Mouse (Mus musculus): ENCODE data around the gene Fmc1. TPM values are rescaled to one million over a fixed set of nuclear protein-coding genes. Genes with fewer than 3 reads are reported as not detected.

Fmc1 gene
- 85.6 and 120 TPM in 2 replicates for polyA plus RNA-seq (2012; ENCODE audit: low replicate concordance)

DNA sequence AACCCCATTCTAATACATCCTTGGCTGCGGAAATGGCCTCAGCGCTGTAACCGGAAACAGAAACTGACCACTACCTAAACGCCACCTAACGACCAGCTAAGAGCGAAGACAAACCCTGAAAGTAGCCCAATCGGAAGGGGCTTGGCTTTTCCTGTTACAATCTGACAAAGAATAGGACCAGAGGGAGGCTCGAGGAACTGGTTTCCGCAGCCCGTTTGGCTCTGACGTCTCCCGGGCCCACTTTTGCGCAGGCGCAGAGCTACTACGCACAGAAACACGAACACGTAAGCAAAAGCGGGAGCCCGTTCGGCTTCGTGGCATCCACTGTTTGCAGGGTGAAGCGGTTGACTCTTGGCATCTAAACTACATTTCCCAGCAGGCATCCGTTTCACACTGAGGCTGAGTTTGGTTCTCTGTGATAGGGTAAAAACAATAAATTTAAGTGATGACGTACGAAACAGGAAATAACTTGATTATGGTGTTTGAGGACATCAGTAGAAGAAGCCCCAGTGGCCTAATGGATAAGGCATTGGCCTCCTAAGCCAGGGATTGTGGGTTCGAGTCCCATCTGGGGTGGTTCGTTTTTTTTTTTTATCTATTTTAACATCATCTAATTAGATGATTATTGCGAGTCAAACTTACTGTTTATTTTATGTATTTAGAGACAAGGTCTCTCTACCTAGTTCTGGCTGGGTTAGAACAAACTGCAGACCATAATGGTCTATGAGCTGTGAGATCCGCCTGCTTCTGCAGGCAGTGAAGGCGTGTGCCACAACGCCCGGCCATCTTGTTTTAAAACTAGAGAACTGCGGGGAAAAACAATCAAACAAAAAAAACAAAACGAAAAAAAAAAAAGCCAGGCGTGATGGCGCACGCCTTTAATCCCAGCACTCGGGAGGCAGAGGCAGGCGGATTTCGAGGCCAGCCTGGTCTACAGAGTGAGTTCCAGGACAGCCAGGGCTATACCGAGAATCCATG is at the start of gene Fmc1:
TSS of gene Fmc1 (plus strand) at position 75 of the 978 bp plus-strand sequence.

DNA sequence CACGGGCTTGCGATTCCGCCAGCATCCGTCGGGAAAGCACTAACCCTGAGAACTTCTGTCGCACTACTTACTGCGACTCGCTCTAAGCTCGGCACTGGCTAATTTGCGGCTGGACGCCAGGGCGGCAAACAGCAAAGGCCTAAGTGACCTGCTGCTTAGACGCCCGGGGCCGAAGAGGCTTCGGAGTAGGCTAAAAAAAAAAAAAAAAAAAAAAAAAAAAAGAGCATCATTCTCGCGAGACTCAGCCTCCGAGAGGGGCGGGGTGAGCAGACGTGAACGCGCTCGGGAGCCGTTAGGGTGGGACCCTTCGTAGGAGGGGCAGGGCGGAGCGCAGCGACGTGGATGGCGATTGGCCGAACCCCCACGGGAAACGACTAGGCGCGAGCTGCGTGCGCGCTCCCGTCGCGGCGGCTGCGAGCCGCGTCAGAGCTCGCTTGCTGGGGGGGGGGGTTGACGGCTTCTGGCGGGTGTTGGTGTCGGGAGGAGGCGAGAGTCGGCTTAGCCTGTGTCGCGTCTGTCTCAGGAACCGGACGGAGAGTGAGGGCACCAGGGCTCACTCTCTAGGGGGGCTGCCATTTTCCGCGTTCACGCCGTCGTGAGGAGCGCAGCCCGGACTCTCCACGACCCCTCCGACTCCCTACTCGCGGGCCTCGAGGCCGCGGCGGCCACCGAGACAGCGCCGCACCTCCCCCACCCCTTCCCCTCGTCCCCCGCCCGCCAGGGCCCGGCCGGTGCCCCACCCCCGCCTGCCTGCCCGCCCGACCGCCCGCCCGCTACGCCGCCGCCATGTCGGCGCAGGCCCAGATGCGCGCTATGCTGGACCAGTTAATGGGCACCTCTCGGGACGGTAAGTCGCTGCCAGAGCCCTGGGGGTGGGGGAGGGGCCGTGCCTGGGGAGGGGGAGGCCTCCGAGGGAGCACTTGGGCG is 18.0 kb downstream of the Fmc1 start, which contains the start of gene Luc7l2:
TSS of gene Luc7l2 (plus strand) at position 273 of the 927 bp plus-strand sequence.

Other genes starting within 250 kb of the Fmc1 start
- 0.33 and 0.53 TPM in 2 replicates for gene Zc3hav1l, start 234.2 kb upstream of the Fmc1 start, polyA plus RNA-seq (2012; ENCODE audit: low replicate concordance)
- 37.9 and 43.0 TPM in 2 replicates for gene Zc3hav1, start 178.9 kb upstream of the Fmc1 start, polyA plus RNA-seq (2012; ENCODE audit: low replicate concordance)
- gene Ttc26, start 152.0 kb upstream of the Fmc1 start, polyA plus RNA-seq (2012; ENCODE audit: low replicate concordance), result not detected in 2 replicates
- 5.1 and 9.7 TPM in 2 replicates for gene Ubn2, start 99.6 kb upstream of the Fmc1 start, polyA plus RNA-seq (2012; ENCODE audit: low replicate concordance)
- 76.8 and 157 TPM in 2 replicates for gene Luc7l2, start 17.8 kb downstream of the Fmc1 start, polyA plus RNA-seq (2012; ENCODE audit: low replicate concordance)
- gene Klrg2, start 103.7 kb downstream of the Fmc1 start, polyA plus RNA-seq (2012; ENCODE audit: low replicate concordance), result 0.58 and 0.96 TPM in 2 replicates
- gene Clec2l, start 129.6 kb downstream of the Fmc1 start, polyA plus RNA-seq (2012; ENCODE audit: low replicate concordance), result 0.55 and 0.70 TPM in 2 replicates